Comparison of ENCODE assay signal across 8 mouse cellular contexts in genomic region chr14:103649896-103650334, GRCm38 (mm10). TPM values are rescaled to one million over a fixed set of nuclear protein-coding genes. Genes with fewer than 3 reads are reported as not detected.
A peak's percentile ranks its signal among the peaks of the same experiment; 100 is the strongest.
DNase-seq lines count a peak whose midpoint lies in the region; ATAC-seq and TF ChIP-seq lines count a peak whose summit lies in the region.

Gene Slain1, plus strand, starts transcription at chr14:103650228.

- H3K4me3 ChIP-seq in intestine, postnatal 0 days (ENCODE audit: low read depth, low read length): peak within 1 kb of the TSS; percentile 70

- H3K27me3 ChIP-seq in intestine, postnatal 0 days (replicated peaks; ENCODE audit: control insufficient read depth, insufficient read depth, low read length): peaks cover 18% of the 10 kb centered on the region; the same call in 1 of the 2 replicates

- WGBS in intestine, postnatal 0 days: 2% methylated on average over 28 of the region's 32 CpGs

- H3K27ac ChIP-seq in intestine, postnatal 0 days (ENCODE audit: low read depth, low read length): peak within 1 kb of the TSS; percentile 60

- peak; percentile 98 to 99 for DNase-seq in cerebellum, postnatal 25 days
- peak; percentile 57 for DNase-seq in gastrocnemius, postnatal 25 days
- DNase-seq in left cerebral cortex, postnatal 25 days (ENCODE audit: low spot score in 2 of 2): peak; percentile 90 to 93
- DNase-seq in mesoderm, embryonic 11.5 days (ENCODE audit: low read depth, low spot score): peak; percentile 90
- peak; percentile 91 for DNase-seq in right cerebral cortex, postnatal 25 days
- DNase-seq in urinary bladder, postnatal 25 days (ENCODE audit: low spot score): peak; percentile 62

- no peaks in the 10 kb centered on the region for H3K9me3 ChIP-seq in intestine, postnatal 0 days (ENCODE audit: control insufficient read depth)

- ATAC-seq in activated CD4-positive, CD25-positive, alpha-beta regulatory T cell, adult 4 months: peak; percentile 78
- peak; percentile 94 for ATAC-seq in intestine, postnatal 0 days

- intact Hi-C loops in left cerebral cortex, postnatal 25 days (cut with DNase I): loop anchor here (1.0 to 10.0 kb wide), 3 partner anchors 43 to 305 kb away; partner anchors contain the start of gene Mycbp2

- peak within 1 kb of the TSS; percentile 99 for H3K4me2 ChIP-seq in intestine, postnatal 0 days (replicated peaks; ENCODE audit: low read depth)

- H3K9ac ChIP-seq in intestine, postnatal 0 days (ENCODE audit: low read depth, low read length): peak within 1 kb of the TSS; percentile 42

- H3K4me1 ChIP-seq in intestine, postnatal 0 days (replicated peaks; ENCODE audit: control insufficient read depth, insufficient read depth, low read length): no peaks in the 10 kb centered on the region

- H3K36me3 ChIP-seq in intestine, postnatal 0 days (ENCODE audit: control insufficient read depth, insufficient read depth): no peaks in the 10 kb centered on the region

- no peak for TF ChIP-seq CTCF in intestine, postnatal 0 days (IDR thresholded peaks at IDR 0.05; ENCODE audit: low read depth)

RNA-seq across cellular contexts. Expression of gene Slain1, which starts in this region (rescaled TPM):
- 10 to 100 TPM; 12.7 to 17.2 TPM for polyA plus RNA-seq in activated CD4-positive, CD25-positive, alpha-beta regulatory T cell, adult 4 months (2017; shearing (Covaris generic))
- not detected for total RNA-seq in gastrocnemius, postnatal 25 days (2021)
- 1.3 and 1.8 TPM in 2 replicates for polyA plus RNA-seq in intestine, postnatal 0 days (2015; fragmentation: Nextera tagmentation; extraction: Ambion mirVana)
- 10 to 100 TPM; 45.9 to 46.7 TPM for total RNA-seq in left cerebral cortex, postnatal 25 days (2021)

Comparison
In these comparisons a context has a peak if more than half of its experiments do, and no peak if none do; other contexts are left out.
1. Peak in every context shown above with its lines: DNase-seq, ATAC-seq, H3K4me3 ChIP-seq and H3K27ac ChIP-seq.
2. RNA of gene Slain1 (total RNA-seq): 45.9 to 46.7 TPM in left cerebral cortex, postnatal 25 days; not detected in gastrocnemius, postnatal 25 days; every median in the first group is over 10 times any median in the second.
3. Peak in DNase-seq in gastrocnemius, postnatal 25 days; RNA of the gene not detected or under 1 TPM.